Mouse (Mus musculus) MEL (cell line): Measurements from ENCODE around the gene Pxylp1. TPM values are rescaled to one million over a fixed set of nuclear protein-coding genes. Genes with fewer than 3 reads are reported as not detected.

ENCODE experiments used
- DNase-seq: peaks from one replicate; pipeline ENCODE4 v3.0.0; 2011; ENCODE audit warnings: low read depth, low spot score
- H3K27ac ChIP-seq: 2 replicates; pipeline ENCODE4 v1.5.1; 2012; ENCODE audit warnings: low read depth, mild to moderate bottlenecking, control low read depth, low read length, moderate library complexity; ENCODE audit not compliant: control insufficient read depth
- H3K27me3 ChIP-seq, 2 experiments: fragments of 150-350 bp in 1 of 2; sonication (generic) in 1 of 2; 2 replicates each; pipeline ENCODE4 v1.6.1; 2012; ENCODE audit warnings: low read length in 2 of 2, mild to moderate bottlenecking in 2 of 2, improper control_type of control experiment in 1 of 2, moderate library complexity in 1 of 2; ENCODE audit not compliant: insufficient read depth in 2 of 2, control insufficient read depth in 1 of 2
- H3K36me3 ChIP-seq, 2 experiments: 2 replicates each; pipeline ENCODE4 v1.6.1; 2012 to 2014; ENCODE audit warnings: low read length in 2 of 2, improper control_type of control experiment in 1 of 2, inconsistent platforms in 1 of 2, mild to moderate bottlenecking in 1 of 2; ENCODE audit not compliant: insufficient read depth in 2 of 2, control insufficient read depth in 1 of 2
- H3K4me1 ChIP-seq, 2 experiments: fragments of 150-350 bp in 1 of 2; sonication (generic) in 1 of 2; 2 replicates each; pipeline ENCODE4 v1.6.1; 2012; ENCODE audit warnings: low read length in 2 of 2, improper control_type of control experiment in 1 of 2, mild to moderate bottlenecking in 1 of 2; ENCODE audit not compliant: insufficient read depth in 2 of 2, control insufficient read depth in 1 of 2
- H3K4me3 ChIP-seq, 2 experiments: fragments of 150-350 bp in 1 of 2; sonication (generic) in 1 of 2; 2 replicates each; pipeline ENCODE4 v1.5.1; 2012; ENCODE audit warnings: low read depth in 2 of 2, low read length in 2 of 2, mild to moderate bottlenecking in 2 of 2, moderate library complexity in 2 of 2, control low read depth in 1 of 2, improper control_type of control experiment in 1 of 2; ENCODE audit not compliant: control insufficient read depth in 1 of 2, insufficient read depth in 1 of 2
- H3K79me2 ChIP-seq: 2 replicates; pipeline ENCODE4 v1.6.1; 2012; ENCODE audit warnings: mild to moderate bottlenecking, low read length, moderate library complexity; ENCODE audit not compliant: control insufficient read depth, poor library complexity, insufficient read depth
- H3K9ac ChIP-seq: 2 replicates; pipeline ENCODE4 v1.6.1; 2012; ENCODE audit warnings: low read depth, mild to moderate bottlenecking, control low read depth, low read length, moderate library complexity; ENCODE audit not compliant: control insufficient read depth, poor library complexity, severe bottlenecking
- H3K9me3 ChIP-seq: fragments of 150-350 bp; sonication (generic); replicated peaks from 2 replicates; pipeline ENCODE4 v1.6.1; 2012; ENCODE audit warnings: mild to moderate bottlenecking, low read length, improper control_type of control experiment, moderate library complexity; ENCODE audit not compliant: insufficient read depth
- BHLHE40 ChIP-seq: IDR thresholded peaks from 2 replicates; pipeline ENCODE4 v1.6.1; 2012; ENCODE audit warnings: low read depth, mild to moderate bottlenecking, inconsistent platforms, low read length, improper control_type of control experiment, borderline replicate concordance
- E2F4 ChIP-seq: IDR thresholded peaks from 2 replicates; pipeline ENCODE4 v1.6.1; 2011; ENCODE audit warnings: low read depth, low read length, improper control_type of control experiment, borderline replicate concordance
- ELF1 ChIP-seq: IDR thresholded peaks from 2 replicates; pipeline ENCODE4 v1.6.1; 2014; ENCODE audit warnings: low read depth, mild to moderate bottlenecking, inconsistent platforms, low read length, improper control_type of control experiment, moderate library complexity
- JUND ChIP-seq: IDR thresholded peaks from 2 replicates; pipeline ENCODE4 v1.6.1; 2011; ENCODE audit warnings: low read depth, mild to moderate bottlenecking, improper control_type of control experiment, low read length
- MAFK ChIP-seq: IDR thresholded peaks from 2 replicates; pipeline ENCODE4 v1.6.1; 2011; ENCODE audit warnings: low read depth, mild to moderate bottlenecking, low read length, improper control_type of control experiment, borderline replicate concordance
- MAZ ChIP-seq: IDR thresholded peaks from 2 replicates; pipeline ENCODE4 v1.6.1; 2012; ENCODE audit warnings: low read depth, mild to moderate bottlenecking, inconsistent platforms, low read length, improper control_type of control experiment
- NELFE ChIP-seq: IDR thresholded peaks from 2 replicates; pipeline ENCODE4 v1.6.1; 2011; ENCODE audit warnings: low read depth, low read length, improper control_type of control experiment
- SMC3 ChIP-seq: IDR thresholded peaks from 2 replicates; pipeline ENCODE4 v1.6.1; 2011; ENCODE audit warnings: low read depth, low read length, improper control_type of control experiment
- TBP ChIP-seq: IDR thresholded peaks from 2 replicates; pipeline ENCODE4 v1.8.0; 2011; ENCODE audit warnings: low read depth, low read length, improper control_type of control experiment
- UBTF ChIP-seq: IDR thresholded peaks from 2 replicates; pipeline ENCODE4 v1.6.1; 2012; ENCODE audit warnings: low read depth, mild to moderate bottlenecking, inconsistent platforms, low read length, improper control_type of control experiment, moderate library complexity, borderline replicate concordance; ENCODE audit not compliant: insufficient read depth
- ZC3H11A ChIP-seq: IDR thresholded peaks from 2 replicates; pipeline ENCODE4 v1.6.1; 2012; ENCODE audit warnings: low read depth, mild to moderate bottlenecking, inconsistent platforms, low read length, improper control_type of control experiment
- ZKSCAN1 ChIP-seq: IDR thresholded peaks from 2 replicates; pipeline ENCODE4 v1.6.1; 2012; ENCODE audit warnings: low read depth, mild to moderate bottlenecking, inconsistent platforms, low read length, improper control_type of control experiment, moderate library complexity
- polyA plus RNA-seq, 2 experiments: library from polyadenylated mRNA; stranded (reverse) in 1 of 2; unstranded in 1 of 2; fragments of >175 nt in 1 of 2; fragments of >200 nt in 1 of 2; gene quantifications; 2 replicates each; pipeline versions ENCODE4 v1.2.1 to v1.2.4; 2012; ENCODE audit warnings: low replicate concordance in 2 of 2, low read depth in 1 of 2; ENCODE audit not compliant: insufficient read length in 2 of 2, insufficient read depth in 1 of 2, missing spikeins in 1 of 2
- total RNA-seq: library from RNA; depleted of rRNA; stranded (reverse); fragments of 300-350 nt; gene quantifications from 2 replicates; pipeline ENCODE4 v1.2.3, GENCODE M21; 2012

The Pxylp1 gene
- total and polyA plus RNA-seq, 3 experiments = 5.7 to 9.9 TPM; not detected in 1

GRCm38 (mm10) chr9:96932751-96933150, 40.3 kb upstream of the Pxylp1 start:
- no peaks in the 10 kb centered on the region for H3K79me2 ChIP-seq
- no peaks in the 10 kb centered on the region for H3K4me1 ChIP-seq
- no peaks in the 10 kb centered on the region for H3K27me3 ChIP-seq
- no peaks in the 10 kb centered on the region for H3K9me3 ChIP-seq
- no peak overlapping the region for H3K4me3 ChIP-seq
- no peaks in the 10 kb centered on the region for H3K36me3 ChIP-seq
- H3K9ac ChIP-seq = no peak overlapping the region
- TF ChIP-seq ZKSCAN1 (no peak), BHLHE40 (no peak), ZC3H11A (no peak), E2F4 (no peak), MAFK (no peak), TBP (no peak), SMC3 (no peak), ELF1 (no peak), UBTF (no peak)
- no peak for DNase-seq
- H3K27ac ChIP-seq = no peak overlapping the region

GRCm38 (mm10) chr9:96923577-96924316, 31.3 kb upstream of the Pxylp1 start:
- no peak for TF ChIP-seq JUND
- no peak for DNase-seq
- no peaks in the 10 kb centered on the region for H3K36me3 ChIP-seq
- H3K27me3 ChIP-seq = no peaks in the 10 kb centered on the region
- no peaks in the 10 kb centered on the region for H3K79me2 ChIP-seq
- no peak overlapping the region for H3K9ac ChIP-seq
- H3K4me1 ChIP-seq = no peaks in the 10 kb centered on the region
- H3K9me3 ChIP-seq = no peaks in the 10 kb centered on the region
- H3K27ac ChIP-seq = no peak overlapping the region
- H3K4me3 ChIP-seq = no peak overlapping the region

GRCm38 (mm10) chr9:96923119-96923518, 30.6 kb upstream of the Pxylp1 start:
- no peak overlapping the region for H3K4me3 ChIP-seq
- H3K27ac ChIP-seq = no peak overlapping the region
- no peak overlapping the region for H3K9ac ChIP-seq
- H3K79me2 ChIP-seq = no peaks in the 10 kb centered on the region
- H3K9me3 ChIP-seq = no peaks in the 10 kb centered on the region
- H3K27me3 ChIP-seq = no peaks in the 10 kb centered on the region
- DNase-seq = no peak
- TF ChIP-seq NELFE (no peak), MAZ (no peak), BHLHE40 (no peak)
- H3K4me1 ChIP-seq = no peaks in the 10 kb centered on the region
- H3K36me3 ChIP-seq = no peaks in the 10 kb centered on the region
